Mouse (Mus musculus) liver (tissue): ENCODE measurements at regions not wholly inside any gene's neighbourhood (a gene's known extent, or its start where the extent isn't known, plus 50 kb on each side); places are given as distances from the start of the nearest gene placed in this dataset.

Experiments used
- DNase-seq: peaks from one replicate; pipeline ENCODE4 v3.0.0-alpha.2; 2020; ENCODE audit warnings: mixed read lengths

DNA sequence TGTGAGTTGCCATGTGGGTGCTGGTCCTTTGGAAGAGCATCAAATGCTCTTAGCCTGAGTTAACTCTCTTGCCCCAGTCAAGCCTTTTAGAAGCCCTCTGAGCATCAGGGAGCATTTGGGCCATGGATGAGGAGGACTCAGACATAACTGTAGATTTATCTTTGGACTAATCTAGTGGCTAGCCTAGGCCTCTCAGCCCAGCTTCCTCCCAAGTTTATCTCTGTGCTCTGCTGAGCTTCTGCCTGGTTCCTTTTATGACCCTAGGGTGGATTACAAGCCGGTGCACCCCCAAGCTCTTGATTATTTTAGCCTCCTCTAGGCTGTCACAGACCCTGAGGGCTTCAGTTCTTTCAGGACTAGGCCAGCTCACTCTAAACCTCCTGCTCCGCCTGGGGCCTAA, 102.6 kb upstream of the Vps8 start:
- no peak for DNase-seq

DNA sequence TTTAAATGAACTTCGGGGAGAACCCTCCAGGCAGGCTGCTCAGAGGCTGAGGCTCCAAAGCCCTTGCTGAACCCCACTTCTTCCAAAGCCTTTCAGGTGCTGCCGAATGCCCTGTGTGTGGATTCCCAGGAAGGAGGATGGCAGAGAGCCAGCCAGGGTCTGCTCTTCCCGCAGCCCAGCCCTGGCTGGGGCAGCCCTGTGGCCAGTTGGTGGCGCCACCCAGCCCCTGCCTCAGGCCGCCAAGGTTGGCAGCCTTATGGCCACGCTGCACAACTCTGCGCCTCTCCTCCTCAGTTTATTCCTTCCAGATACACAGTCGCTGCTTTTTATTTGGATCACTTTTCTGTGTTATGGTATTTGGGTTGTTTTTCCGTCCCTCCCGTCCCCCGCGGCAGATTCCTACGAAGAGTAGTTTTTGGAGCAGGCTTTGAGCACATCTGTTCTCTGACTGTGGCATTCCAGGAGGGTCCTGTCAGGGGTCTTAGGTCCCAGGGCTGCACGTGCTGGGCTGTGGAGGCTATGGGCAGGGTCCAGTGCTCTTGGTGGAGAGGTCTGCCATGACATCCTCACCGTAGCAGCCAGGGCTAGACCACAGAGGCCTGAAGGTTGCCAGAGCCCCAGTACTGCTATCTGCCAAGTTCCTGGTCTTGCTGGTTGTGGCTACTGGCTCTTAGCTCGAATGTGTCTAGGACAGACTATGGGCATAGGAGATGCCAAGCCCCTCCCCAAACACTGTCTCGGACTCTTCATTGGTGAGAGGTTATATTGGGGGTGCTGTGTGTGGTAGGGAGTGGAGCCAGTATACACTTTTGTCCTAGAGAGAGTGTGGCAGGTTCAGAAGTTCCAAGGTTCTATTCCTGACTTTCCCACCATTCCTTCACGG, 101.5 kb upstream of the Vps8 start:
- DNase-seq, result peak; percentile 14

DNA sequence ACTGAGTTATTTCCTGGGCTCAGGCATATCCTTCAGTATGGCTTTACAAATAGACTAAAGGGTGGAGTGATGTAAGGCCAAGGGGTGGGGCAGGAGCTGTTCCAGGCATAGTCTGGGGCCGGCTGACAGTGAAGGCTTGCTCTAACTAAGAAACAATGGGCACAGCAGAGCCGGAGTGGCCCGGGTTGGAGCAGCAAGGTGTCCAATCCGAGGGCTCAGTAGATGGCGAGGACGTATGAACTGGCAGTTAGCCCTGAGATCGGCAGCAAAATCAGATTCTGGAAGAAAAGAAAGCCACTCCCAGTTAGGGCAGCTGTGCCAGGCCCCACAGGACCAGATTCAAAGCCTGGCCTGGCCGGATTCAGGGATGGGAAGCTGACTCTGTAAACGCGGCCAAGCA, 100.5 kb upstream of the Vps8 start:
- DNase-seq, result no peak

DNA sequence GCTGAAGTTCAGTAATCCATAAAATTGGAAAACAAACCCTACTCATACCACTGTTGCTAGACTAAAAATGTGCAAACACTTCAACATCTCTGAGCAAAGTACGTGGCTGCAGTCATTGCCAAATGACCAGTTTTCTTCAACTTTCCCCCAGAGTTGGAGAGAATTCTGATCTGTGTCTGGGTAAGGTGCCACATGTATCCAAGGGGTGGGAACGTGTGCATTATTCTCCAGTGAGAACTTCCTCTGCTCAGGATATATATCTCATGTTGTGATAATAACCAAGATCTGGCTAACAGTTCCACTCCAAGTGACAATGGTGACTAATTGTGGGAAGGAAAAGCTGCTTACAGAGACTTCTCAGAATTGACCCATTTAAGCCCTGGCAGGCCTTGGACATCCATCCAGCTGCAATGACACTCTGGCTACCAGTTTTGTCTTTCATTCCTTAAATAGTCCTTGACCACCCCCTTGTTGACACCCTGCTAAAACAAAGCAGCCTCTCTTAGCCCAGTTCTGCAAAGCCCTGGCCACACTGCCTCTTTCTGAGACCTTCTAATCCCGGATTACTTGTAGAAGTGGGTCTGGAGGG, 99.4 kb upstream of the Vps8 start:
- no peak for DNase-seq

DNA sequence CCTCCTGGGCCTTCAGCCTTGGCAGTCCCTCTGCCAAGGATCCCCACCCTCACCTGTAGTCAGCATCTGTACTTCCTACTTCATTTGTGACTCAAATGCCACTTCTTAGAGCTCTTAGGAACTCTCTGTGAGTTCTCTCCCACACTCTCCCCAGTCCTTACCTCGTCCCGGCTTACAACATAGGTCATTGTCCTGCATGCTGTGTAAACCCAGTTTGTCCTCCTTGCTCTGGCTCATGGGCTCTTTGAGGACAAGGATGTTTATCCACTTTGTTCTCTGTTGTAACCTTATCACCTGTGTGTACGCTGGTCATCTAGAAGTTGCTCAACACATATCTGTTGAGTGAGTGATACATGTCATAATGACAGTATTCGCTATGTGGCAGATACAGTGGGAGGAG, 94.9 kb upstream of the Vps8 start:
- no peak for DNase-seq

DNA sequence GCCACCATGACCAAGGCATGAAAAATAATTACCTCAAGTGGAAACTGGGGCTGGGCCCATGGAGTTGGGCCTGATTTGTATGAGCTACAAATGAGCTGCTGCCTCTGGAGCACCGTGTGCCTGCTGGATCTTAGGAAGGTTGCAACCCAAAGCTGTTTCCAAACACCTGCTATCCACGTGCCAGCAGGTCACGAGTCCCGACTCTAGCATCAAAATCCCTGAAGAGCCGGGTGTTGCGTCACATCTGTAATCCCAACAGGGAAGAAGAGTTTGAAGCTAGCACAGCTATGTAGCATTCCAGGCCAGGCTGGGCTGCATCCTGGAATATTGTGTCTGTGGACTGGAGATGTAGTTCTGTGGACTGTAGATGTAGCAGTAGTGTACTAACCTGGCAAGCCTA, 93.7 kb upstream of the Vps8 start:
- no peak for DNase-seq

DNA sequence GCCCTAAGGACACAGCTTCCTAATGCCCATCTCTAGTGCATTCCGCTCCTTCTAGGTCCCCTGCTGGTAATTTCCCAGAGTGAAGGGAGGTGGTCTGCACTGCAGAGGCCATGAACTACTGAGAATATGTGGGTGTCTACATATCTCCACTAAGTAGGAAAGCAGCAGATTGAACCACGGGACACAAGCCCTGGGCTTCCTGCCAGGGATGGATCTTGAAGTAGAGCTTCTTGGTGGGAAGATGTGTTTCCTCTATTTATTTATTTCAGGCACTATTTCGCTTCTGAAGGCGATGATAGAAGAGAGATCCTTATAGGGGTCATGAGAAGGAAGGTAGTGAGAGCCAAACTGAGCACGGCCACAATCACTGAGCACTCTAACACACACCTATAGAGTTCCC, 91.7 kb upstream of the Vps8 start:
- DNase-seq, result no peak

DNA sequence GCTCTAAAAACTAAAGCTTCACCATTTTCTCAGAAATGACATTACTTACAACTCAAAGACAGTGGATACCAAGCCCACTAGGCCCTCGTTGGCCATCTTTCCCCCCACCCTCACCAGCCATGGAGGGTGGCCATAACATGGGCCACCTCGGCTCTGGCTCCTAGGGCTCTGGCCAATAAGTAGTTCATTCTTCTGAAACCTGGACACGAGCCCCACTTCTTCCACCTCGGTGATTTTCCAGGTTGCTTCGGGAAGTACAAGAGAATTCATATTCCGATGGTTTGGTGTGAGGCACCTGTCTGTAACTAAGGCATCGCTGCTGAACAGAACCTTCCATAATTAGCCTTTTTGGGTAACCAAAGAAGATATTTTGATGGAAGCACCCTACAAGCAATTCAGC, 90.5 kb upstream of the Vps8 start:
- peak; percentile 14 for DNase-seq

DNA sequence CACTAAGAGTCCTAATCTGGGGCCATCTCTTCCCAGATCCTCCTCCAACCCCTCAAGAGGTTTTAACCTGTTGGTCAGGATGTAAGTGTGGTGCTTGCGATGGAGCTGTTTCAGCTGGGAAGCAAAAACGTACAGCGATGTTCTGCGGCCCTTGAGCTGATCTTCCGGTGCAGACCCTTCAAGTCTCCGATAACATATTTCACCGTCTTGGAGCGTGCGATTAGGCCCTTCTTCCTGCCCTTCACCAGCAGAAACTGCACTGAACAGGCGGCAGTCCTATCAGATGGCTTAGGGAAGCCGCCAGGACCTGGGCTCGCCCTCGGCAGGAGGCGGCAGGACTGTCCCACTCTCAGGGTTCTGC, 90.1 kb upstream of the Vps8 start:
- DNase-seq, result no peak

DNA sequence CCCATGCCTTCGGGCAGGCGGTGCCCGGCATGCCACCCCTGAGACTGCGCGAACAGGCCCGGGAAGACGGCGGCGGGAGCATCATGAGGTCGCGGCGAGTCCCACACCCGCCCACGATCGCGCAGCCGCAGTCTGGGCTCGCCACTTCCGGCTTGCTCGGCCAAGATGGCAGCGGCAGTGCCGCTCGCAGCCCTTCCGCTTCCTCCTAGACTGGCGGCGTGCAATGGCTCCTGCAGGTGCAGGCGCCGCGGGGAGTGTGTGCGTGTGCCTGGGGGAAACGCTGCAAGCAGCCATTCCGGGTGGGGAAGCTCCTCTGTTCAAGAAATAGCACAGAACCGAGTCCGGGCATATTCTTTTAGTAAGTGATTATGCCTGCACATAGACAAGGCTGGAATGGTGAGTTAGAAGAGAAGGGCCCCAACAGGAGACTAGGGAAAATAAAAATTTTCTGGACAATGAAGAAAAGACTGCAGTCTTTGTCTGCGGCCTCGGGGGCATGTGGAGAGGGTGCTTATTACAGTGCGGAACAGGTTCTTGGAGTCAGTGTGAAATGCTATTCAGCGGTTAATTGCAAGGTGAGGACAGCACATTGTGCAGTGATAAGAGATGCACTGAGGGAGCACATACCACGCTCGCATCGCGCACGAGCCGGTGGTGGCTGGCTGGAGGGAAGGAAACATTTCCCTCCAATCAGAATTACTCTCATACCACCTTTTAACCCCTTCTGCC, 89.5 kb upstream of the Vps8 start:
- DNase-seq, result peak; percentile 93

DNA sequence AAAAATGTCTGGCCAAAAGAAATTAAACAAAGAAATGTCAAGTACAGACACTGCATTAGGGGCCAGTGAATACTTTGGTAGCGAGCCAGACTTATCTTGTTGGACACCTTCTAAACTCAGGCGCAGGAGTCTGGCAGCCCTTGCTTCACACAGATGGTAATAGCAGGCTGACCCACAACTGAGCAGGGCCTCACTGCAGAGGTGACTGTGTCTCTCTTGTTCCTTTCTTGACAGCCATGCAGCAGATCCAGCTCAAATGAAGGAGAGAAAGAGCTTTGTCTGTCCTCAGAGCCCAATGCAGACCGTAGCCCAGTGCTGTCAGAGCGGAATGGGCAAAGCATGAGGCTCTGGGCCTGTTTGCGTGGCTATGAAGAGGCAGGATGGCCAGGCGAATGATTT, 83.9 kb upstream of the Vps8 start:
- no peak for DNase-seq

DNA sequence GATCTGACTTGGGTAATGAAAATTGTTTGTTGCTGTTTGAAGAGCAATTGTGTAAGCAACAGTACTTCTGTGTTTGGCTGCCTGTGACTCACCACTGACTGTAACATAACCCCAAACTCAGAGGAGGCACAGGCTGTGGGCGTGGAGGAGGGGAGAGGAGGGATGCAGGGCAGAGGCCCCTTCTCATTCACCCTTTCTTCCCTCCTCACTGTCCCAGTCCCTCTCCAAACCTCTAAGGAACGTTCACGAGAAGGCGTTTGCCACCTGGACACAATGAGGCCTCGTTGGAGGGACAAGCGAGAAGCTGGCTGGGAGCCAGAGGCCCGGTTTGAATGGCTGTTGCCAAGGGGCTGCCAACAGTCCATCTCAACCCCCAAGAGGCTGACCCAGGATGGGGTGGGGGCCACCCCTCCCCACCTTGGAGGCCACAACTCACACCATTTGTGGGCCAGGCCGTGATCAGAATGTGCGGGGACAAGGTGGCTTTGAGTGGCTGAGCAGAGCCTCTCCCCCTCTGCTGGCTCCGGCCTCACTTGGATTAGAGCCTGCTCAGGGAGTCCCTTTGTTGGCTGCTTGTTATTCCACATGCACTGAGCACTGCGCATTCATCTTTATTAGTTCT, 83.3 kb upstream of the Vps8 start:
- no peak for DNase-seq

DNA sequence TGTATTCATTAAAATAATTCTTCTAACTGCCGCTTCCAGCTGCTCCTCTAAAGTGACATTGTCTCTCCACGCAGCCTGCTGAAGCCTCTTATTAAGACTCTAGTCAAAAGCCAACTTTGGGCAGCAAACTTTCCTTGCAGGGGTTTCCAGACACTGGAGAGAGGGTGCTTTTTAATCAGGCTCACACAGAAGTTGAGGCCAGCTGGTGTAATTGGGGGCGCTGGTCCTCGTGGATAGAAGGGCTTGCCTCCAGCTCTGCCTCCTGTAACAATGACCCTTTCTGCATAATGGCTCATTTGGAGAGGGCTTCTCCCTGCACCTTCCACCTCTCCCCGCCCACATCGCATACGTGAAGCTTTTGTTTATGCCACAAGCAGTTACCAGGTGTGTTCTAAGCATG, 82.8 kb upstream of the Vps8 start:
- DNase-seq, result no peak

DNA sequence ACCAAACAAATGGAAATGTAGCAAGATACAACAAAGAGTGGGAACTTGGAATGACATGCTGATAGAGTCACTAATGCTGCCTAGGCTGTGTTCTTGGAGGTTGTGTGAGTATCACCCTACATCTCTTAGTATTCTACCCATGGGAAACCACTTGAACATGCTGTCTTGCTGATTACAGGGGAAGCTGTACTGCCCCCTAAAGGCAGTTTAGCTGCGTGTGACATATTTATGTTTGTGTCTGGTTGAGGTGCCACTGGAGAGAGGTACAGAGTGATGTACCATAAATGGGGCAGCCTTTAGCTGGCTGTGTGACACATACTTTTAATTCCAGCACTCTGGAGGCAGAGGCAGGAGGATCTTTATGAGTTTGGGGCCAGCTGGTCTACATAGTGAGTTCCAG, 73.0 kb upstream of the Vps8 start:
- DNase-seq, result no peak

DNA sequence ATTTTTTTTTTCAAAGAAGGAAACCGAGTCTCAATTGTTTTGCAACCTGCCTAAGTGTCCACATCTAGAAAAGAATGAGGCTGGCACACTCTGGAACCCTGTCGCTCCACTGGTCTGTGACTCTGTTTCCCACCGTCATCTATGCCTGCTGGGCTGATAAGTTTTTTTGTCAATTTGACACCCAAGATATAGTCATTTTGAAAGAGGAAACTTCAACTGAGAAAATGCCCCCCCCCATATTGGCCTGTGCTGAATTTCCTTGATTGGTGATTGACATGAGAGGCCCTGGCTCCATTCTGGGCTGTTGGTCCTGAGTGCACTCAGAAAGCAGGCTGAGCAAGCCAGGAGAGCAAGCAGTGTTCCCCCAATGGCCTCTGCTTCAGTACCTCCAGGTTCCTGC, 71.6 kb upstream of the Vps8 start:
- no peak for DNase-seq

DNA sequence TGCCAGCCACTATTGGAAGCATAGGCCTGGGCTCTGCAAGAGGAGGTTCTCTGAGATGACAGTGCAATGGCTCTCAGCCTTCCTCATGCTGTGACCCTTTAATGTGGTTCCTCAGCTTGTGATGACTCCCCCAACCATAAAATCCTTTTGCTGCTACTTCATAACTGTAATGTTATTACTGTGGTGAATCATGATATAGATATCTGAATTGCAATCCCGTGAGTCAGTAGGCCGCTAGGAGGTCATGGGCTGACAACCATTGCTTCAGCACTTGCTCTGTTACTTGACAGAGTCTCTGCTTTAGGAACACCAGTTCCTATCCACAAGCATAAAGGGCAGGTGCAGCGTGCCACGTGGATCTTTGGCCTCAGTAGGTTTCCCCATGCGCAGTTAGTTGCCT, 69.8 kb upstream of the Vps8 start:
- DNase-seq, result no peak

DNA sequence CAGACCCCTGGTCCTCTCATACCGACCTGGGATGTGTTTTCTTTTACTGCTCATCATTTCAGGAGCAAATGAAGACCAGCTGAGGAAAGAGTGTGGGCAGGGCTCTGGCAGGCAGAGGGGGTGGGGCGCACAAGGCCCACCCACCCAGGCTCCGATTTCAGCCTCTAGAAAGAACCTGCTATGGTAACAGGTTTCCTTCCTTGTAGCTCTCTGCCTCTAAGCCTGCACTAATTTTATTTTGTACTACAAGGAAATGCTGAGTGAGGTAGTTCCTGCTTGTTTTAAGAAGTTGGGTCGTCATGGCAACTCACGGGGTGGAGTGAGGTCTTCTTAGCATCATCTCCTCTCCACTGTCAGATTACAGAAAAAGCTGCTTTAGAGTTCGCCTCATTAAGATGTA, 69.4 kb upstream of the Vps8 start:
- no peak for DNase-seq

DNA sequence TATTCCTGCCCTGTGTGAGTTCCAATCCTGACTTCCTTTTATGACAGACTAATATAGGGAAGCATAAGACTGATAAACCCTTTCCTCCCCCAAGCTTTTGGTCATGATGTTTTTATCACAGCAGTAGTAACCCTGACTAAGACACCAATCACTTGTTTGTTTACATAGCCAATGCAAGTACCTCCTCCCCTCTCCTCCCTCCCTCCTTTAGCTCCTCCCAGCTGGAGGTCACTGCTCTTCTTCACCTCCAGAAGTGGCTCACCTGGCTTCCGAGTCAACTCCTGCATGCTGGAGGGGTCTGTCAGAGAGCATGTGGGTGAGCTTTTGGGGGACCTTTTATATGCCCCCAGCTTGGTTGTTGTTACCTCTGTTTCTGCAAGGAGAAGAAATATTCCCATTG, 67.3 kb upstream of the Vps8 start:
- peak; percentile 54 for DNase-seq

DNA sequence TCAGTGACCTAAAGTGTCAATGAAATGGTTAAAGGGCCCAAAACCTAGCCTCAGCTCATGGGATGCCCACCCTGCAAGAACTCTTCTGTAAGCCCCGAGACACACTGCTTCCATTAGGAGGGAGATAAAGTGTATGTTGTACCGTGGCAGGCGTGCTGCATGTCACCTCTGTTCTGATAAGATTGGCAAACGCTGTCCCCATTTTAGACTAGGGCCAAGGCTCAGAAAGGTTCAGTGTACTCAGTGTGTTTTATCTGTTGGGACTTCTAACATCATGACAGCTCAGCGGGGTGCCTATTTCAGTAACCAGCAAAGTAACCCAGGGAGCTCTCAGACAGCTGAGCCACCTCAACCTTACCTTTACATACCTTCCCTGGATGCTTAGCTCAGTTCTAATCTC, 65.5 kb upstream of the Vps8 start:
- DNase-seq, result peak; percentile 82

DNA sequence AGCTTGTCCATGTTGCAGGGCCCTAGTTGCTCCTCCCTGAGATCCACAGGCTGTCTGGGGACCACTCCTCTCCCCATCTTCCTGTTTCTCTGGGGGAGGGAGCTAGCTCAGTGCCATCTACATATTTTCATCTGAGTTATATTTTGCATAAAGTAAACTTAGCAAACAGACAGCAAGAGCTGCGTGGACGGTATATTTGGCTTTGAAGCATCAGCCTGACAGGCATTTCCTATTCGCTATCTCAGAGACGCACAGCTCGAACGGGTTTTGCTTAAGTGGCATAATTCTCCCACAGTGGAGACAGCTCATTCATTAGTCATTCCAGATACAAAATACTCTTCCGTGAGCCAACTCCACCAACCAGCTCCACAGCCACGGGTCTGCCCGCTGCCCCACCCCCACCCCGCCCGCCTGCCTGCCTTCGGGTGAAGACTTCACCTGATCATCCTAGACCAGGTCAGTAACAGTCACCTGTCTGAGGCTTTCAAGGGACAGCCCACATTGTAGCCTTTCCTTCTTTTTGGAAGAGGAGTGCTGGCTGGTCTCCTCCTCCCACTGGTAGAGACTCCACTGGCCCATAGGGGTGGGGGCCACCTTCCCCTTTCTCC, 64.5 kb upstream of the Vps8 start:
- DNase-seq, result peak; percentile 79

DNA sequence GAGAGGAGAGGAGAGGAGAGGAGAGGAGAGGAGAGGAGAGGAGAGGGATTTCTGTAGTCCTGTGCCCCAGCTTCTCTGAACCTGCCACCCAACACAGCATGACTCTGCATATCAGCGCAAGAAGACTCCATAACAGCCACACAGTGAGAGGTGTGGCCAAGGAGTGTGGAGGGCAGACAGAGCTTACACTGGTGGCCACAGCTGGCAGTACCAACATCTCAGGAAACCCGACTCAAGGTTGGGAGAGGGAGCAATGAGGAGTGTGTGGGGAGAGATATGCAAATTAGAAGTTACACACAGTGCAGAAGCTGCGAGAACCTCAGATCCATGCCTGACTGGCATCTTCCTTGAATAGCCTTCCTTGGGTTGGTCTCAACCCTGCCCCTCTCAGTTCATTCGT, 63.5 kb upstream of the Vps8 start:
- DNase-seq, result peak; percentile 87

DNA sequence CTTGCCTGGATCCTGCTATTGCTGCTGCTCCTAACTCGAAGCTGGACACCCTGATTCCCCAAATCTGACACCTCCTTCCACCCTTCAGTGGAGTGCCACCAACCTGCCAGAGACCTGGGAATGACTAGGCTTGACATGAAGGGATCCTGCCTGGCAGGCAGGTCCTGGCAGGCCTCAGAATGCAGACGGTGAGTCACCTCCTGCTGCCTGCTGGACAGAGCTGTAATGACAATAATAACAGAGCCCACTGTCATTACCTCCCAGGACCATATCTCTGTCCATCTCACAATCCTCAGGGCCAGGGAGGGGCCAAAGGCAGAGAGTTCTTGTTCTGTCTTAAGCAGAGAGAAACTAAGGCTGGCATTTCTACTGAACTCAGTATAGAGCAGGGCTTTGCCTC, 61.5 kb upstream of the Vps8 start:
- DNase-seq, result no peak

DNA sequence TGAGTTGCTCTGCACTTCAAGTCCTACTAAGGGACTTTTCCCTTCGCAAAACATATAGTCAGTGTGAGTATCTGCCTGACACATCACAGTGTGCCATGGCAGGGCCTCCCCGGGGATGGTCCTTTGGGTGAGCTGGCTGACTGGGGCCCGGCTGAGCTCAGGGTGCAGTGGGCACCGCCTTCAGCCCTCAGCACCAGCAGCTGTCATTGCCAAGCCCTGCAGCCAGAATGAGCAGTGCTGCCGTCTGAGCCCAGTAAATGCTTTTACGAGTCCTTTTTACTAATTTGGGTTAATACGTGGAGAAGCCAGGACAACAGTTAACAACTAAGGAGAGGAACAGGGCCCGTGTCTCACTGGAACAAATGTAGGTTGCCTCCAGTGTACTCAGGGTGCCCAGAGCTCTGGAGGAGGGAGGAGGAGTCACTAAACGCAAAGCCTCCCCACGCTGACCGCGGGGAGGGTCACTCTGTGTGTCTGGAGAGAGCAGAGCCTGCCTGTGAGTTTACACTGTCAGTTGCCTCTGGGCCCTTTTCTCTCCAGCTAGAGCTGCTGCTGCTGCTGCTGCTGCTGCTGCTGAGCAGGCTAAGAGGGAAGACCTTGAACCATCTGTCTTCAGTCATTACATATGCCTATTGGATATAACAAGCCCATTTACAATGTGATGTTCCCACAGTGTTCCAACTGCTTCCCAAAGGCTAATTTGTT, 60.1 kb upstream of the Vps8 start:
- no peak for DNase-seq
